Mouse (Mus musculus) heart, postnatal 14 days (tissue): Measurements from ENCODE around the gene Scfd2. TPM values are rescaled to one million over a fixed set of nuclear protein-coding genes. Genes with fewer than 3 reads are reported as not detected.
A peak's percentile ranks its signal among the peaks of the same experiment; 100 is the strongest.

Experiments used
- DNase-seq, 2 experiments: peaks; one replicate each; pipeline ENCODE4 v3.0.0; 2021 to 2022
- intact Hi-C: fragments of 180-260 bp; cut with DNase I; formaldehyde crosslinking; loops from one replicate; pipeline ENCODE4 v1.15.1; 2025
- total RNA-seq, 2 experiments: library from RNA; stranded (reverse); gene quantifications; 2 replicates each; pipeline ENCODE4 v1.2.3; 2021

Scfd2 gene
- total RNA-seq, 2 experiments from 2014 or later, result 11.7 to 13.4 TPM

DNA sequence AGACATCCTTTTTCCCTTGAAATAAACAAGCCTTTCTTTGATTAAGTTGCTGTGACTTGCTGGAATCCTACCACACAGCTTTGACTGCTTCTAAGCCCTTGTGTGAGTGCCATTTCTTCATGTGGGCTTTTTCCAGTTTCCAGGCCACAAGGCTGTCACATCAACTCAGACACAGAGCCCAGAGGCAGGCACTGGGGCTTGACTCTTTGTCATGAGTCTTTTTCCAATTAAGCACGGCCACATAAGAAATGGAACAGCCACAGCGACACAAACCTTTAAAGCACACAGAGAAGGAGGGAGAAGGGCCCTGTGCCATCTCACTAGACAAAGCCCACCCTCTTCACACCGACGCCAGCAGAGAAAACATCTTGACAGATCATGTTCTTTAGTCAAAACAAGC, 313.0 kb downstream of the Scfd2 start:
- intact Hi-C loops, result loop anchor here (5.0 kb wide), 1 partner anchor 34 kb away; no protein-coding TSS in a partner anchor
- DNase-seq, result no peak

- intact Hi-C loops, result loop anchor here (5.0 kb wide), 1 partner anchor 37 kb away; no protein-coding TSS in a partner anchor
- no peak for DNase-seq
Measured at GRCm38 (mm10) chr5:74215125-74215524, 316.4 kb downstream of the Scfd2 start.

DNA sequence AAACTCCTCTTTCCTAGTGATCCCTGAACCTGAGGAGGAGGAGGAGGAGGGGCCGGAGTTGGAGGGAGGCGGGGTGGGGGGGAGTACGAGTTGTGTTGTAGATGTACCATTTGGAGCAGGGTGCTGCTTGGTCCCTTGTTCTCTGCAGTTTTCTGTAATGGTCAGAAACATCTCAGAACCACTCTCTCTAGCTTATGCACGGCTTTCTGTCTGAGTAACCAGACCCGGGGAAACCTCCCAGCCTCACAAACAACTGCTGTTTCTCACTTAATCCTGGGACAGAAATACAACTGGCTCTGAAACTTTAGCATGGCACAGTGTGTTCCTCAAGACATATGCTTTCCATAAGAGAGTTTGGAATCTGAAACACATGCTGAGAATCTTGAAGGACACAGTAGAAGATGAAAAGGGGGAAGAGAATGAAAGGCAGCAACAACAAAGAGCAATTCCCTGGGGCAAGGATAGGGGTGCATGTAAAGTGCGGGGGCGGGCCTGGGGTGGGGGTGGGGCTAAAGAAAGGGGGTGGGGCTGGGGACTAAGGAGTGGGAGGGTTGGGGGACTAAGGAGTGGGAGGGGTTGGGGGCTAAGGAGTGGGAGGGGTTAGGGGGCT, 317.0 kb downstream of the Scfd2 start:
- intact Hi-C loops, result loop anchor here (5.0 kb wide), 1 partner anchor 38 kb away; no protein-coding TSS in a partner anchor
- no peak for DNase-seq

DNA sequence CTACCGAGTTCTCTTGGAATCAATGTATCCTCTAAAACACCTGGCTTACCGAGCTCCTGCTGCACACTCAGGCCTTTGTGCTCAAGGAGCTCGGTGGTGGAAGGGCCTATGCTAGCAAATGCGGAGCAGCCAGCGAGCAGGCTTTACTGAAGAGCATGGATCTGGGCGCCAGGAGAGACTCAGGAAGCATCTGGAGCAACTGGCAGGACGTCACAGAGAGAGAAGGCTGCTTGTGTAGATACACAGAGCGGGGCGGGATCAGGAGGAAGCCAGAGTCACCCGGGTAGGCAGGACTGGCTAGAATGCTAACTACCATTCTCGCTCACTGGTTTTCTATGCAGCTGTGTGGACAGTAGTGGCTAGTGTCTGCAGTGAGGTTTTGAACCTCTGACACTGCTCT, 320.2 kb downstream of the Scfd2 start:
- intact Hi-C loops, result no loop called here
- no peak for DNase-seq

DNA sequence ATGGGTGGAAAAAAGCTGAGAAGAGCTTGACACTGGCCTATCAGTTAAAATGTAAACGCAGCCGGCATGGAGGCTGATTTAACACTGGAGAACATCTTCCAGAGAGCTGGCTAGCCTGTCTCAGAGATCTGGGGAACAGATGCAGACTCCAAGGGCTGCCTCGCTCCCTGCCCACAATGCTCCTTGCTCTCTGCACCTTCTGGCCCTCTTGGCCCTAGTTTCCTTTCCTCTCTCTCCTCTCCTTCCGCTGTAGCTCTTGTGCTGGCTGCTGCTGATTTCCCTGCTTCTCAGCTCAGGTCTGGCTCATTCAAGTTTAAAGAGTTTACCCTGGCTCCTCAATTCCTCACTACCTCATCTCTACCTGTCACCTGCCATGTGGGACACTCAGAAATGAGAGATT, 321.9 kb downstream of the Scfd2 start:
- intact Hi-C loops, result no loop called here
- no peak for DNase-seq

- intact Hi-C loops, result no loop called here
- DNase-seq, result no peak
Measured at GRCm38 (mm10) chr5:74208438-74208837, 323.1 kb downstream of the Scfd2 start.

DNA sequence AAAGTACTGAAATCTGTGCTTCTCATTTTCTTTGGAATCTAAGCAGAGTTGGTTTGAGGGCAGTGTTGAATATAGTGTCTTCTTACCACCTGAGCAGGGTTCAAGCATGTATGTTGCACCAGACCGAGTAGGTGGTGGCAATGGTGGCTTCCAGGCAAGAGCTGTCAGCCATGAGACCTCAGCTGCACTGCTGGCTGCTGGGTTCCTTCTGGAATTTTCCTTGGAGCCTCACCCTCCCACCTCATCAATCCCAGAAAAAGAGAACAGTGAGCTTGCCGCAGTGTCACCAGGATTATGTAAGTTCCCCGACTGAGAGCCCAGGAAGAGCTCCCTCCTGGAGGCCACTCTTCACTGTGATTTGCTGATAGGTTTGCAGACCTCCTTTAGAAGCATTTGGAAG, 324.4 kb downstream of the Scfd2 start:
- no peak for DNase-seq
- intact Hi-C loops, result no loop called here

- no peak for DNase-seq
- intact Hi-C loops, result no loop called here
Measured at GRCm38 (mm10) chr5:74206649-74207048, 324.9 kb downstream of the Scfd2 start.

DNA sequence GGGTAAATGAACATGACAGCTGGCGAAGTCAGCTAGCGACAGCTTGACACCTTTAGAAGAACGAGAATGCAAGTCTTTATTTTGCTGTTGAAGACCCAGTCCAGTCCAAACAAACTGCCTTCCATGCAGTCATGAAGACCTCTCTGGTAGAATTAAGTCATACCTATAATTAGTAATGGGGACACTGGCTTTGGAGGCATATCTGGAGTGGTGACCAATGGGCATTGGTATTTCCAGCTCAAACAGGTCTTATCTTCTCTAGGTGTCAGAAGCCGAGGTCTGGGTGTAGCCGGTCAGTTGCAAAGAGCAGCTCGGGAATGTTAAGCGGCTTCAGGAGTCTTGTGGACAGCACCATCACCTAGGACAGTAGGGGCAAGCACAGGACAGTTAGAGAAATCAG, 325.5 kb downstream of the Scfd2 start:
- peak in 1 of 2 experiments; percentile 33 for DNase-seq
- intact Hi-C loops, result no loop called here

DNA sequence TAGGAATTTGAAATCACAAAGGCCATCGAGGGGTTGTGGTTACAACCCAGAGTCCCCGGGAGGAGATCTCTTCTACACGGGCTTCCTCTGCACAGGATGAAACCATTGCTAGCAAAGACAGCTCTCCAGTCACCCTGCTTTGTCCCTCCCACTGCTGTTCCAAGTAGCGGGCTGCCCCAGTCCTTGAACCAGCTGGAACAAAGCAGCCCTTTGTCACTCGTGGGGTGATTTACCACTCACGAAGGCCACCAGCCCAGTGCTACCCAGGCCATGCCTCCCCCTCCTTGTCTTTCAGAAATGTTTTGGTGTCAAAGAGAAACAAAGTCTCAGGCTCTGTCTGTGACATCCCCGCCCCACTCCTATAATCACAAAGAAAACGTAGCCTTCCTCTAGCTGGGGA, 326.1 kb downstream of the Scfd2 start:
- intact Hi-C loops, result no loop called here
- DNase-seq, result no peak

DNA sequence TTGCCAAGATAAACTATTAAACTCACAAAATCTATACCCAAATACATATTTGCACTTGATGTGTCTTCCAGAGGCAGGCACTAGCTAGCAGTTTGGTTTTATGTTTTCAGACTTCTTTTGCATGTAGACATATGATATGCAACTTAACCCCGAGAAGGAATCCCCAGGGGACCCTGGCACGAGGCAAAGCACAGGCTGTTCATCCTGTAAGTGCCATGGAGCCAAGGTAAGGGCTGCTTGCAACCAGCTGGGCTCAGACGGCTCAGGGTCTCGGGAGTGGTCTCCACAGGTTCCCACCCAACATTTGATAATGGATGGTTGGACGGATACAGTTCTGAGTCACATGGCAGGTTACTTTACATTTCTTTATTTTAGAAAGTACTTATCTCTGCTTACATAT, 327.1 kb downstream of the Scfd2 start:
- intact Hi-C loops, result no loop called here
- no peak for DNase-seq

GRCm38 (mm10) chr5:74202515-74202914, 329.0 kb downstream of the Scfd2 start:
- intact Hi-C loops, result no loop called here
- no peak for DNase-seq

GRCm38 (mm10) chr5:74201570-74202357, 329.8 kb downstream of the Scfd2 start:
- no peak for DNase-seq
- intact Hi-C loops, result no loop called here

DNA sequence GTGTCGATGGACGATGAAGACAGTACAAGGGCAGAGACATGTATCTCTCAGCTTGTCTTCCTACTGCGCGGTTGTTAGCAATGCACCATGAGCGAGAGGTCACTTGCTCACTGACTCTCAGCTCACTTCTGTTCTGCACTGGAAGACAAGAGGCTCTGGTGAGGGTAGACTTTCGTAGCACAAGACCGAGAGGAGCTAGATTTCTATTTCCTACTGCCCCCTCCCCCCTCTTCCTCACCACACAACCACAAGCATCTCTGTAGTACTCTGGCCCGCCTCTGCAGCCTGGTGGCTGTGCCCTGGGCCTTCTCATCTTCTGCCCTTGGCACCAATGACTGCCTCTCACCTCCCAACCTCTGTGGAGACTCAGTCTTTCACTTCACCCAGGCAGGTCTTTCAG, 331.1 kb downstream of the Scfd2 start:
- DNase-seq, result no peak
- intact Hi-C loops, result no loop called here

DNA sequence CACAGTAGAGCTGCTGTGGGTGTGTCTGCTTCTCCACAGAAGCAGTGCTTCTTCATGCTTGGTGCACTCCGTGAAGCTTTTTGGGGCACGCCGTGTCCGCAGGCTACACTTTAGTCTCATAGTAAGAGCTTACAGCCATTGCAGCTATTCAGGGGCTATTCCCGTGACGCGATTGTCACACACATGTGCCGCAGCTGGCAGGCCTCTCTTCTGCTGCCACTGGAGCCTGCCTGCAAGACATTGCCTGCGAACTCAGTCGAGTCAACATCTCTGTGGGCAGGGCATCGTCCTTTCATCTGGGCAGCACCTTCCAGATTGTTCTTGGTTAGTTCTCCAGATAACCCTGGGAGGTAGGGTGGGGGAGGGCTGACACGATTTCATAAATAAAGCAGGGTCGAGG, 331.8 kb downstream of the Scfd2 start:
- DNase-seq, result no peak
- intact Hi-C loops, result loop anchor here (5.0 kb wide), 4 partner anchors 52 to 347 kb away; no protein-coding TSS in a partner anchor

DNA sequence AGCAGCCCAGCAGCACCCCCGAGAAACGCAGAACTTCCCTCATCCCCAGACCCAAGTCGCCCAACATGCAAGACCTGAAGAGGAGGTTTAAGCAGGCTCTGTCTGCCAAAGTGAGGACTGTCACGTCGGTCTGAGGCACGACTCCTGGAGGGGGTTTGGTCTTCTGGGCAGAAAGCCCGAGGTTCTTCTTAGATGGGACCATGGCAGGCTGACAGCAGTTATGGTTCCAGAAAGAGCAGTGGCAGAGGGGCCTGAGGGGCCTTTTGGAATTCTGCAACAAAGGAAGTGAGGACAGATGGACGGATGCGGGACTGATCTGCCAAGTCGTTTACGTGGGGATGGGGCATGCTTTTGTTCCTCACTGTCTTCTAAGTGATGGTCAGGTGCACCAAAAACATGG, 333.1 kb downstream of the Scfd2 start:
- no peak for DNase-seq
- intact Hi-C loops, result loop anchor here (5.0 kb wide), 4 partner anchors 51 to 346 kb away; no protein-coding TSS in a partner anchor

- peak in 1 of 2 experiments; percentile 40 for DNase-seq
- intact Hi-C loops, result loop anchor here (2.0 to 5.0 kb wide), 5 partner anchors 50 to 345 kb away; partner anchors contain the start of gene Usp46
Measured at GRCm38 (mm10) chr5:74197541-74198330, 333.8 kb downstream of the Scfd2 start.

- intact Hi-C loops, result loop anchor here (2.0 to 5.0 kb wide), 5 partner anchors 49 to 344 kb away; partner anchors contain the start of gene Usp46
- peak in 1 of 2 experiments; percentile 60 for DNase-seq
Measured at GRCm38 (mm10) chr5:74196307-74196618, 335.3 kb downstream of the Scfd2 start.

DNA sequence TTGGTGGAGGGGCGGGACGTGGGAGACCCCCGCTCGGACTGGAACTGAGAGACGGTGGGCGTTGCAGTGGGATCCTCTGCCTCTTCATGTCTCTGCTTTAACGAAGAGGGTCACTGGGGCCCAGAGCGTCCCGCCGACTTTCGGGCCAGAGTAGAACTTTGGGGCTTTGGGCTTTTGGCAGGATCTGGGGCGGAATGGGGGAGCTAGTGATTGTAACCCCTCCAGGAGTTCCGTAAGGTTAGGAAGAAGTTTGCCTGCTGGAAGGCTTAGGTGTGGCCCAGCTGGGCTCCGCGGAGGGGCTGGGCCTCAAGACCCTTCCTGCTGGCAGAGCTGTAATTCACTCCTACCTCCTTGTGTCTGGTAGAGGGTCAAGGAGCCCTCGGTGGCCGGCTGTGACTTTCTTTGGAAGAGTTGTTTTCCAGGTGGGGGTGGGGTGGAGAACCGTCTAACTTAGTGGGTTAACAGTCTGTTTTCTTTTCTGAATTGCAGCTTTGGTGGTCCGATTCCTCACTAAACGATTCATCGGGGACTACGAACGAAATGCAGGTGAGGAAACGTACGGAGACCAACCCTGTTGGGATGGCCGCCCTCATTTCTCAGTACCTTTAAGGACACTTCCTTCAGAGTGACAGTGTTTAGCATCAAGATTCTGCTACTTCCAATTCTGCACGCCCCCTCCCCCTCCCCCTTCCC, 335.8 kb downstream of the Scfd2 start:
- DNase-seq, result no peak
- intact Hi-C loops, result loop anchor here (2.0 to 5.0 kb wide), 6 partner anchors 48 to 343 kb away; partner anchors contain the start of gene Usp46
